Comparison of ENCODE assay signal across 7 mouse cellular contexts in genomic region chr4:47473968-47474729, GRCm38 (mm10). TPM values are rescaled to one million over a fixed set of nuclear protein-coding genes. Genes with fewer than 3 reads are reported as not detected.
DNase-seq lines count a peak whose midpoint lies in the region; ATAC-seq and TF ChIP-seq lines count a peak whose summit lies in the region.

TSS of gene Alg2 (minus strand) at chr4:47474333.
TSS of gene Sec61b (plus strand) at chr4:47474658.

- no peaks in the 10 kb centered on the region for H3K9me3 ChIP-seq in embryonic facial prominence, embryonic 10.5 days
- no peaks in the 10 kb centered on the region for H3K9me3 ChIP-seq in intestine, postnatal 0 days (ENCODE audit: control insufficient read depth)
- H3K9me3 ChIP-seq in midbrain, embryonic 12.5 days = no peaks in the 10 kb centered on the region

- peak; percentile 96 for DNase-seq in adrenal gland, postnatal 10 days
- peak; percentile 97 for DNase-seq in embryonic facial prominence, embryonic 10.5 days (ENCODE audit: low spot score)
- peak; percentile 75 for DNase-seq in gonadal fat pad, adult 2 months (ENCODE audit: low read depth)
- peak; percentile 99 for DNase-seq in left cerebral cortex, postnatal 4 days

- H3K4me3 ChIP-seq in embryonic facial prominence, embryonic 10.5 days = peak within 1 kb of the TSS; percentile 89
- peak within 1 kb of the TSS; percentile 91 for H3K4me3 ChIP-seq in intestine, postnatal 0 days (ENCODE audit: low read depth, low read length)
- peak within 1 kb of the TSS; percentile 88 for H3K4me3 ChIP-seq in midbrain, embryonic 12.5 days
- H3K4me3 ChIP-seq in small intestine, adult 2 months (ENCODE audit: low read depth, low read length) = peak within 1 kb of the TSS; percentile 99

- WGBS in embryonic facial prominence, embryonic 10.5 days = under 1% methylated on average over 58 of the region's 58 CpGs
- WGBS in intestine, postnatal 0 days = under 1% methylated on average over 58 of the region's 58 CpGs
- WGBS in midbrain, embryonic 12.5 days = under 1% methylated on average over 58 of the region's 58 CpGs
- under 1% methylated on average over 58 of the region's 58 CpGs for WGBS in small intestine, adult 2 months

- TF ChIP-seq CTCF in intestine, postnatal 0 days (IDR thresholded peaks at IDR 0.05; ENCODE audit: low read depth) = no peak
- TF ChIP-seq CTCF in small intestine, adult 2 months (IDR thresholded peaks at IDR 0.05; ENCODE audit: extremely low read depth, insufficient read length, insufficient replicate concordance, low read depth, low read length) = no peak

- peaks cover 22% of the 10 kb centered on the region for H3K4me1 ChIP-seq in embryonic facial prominence, embryonic 10.5 days
- no peaks in the 10 kb centered on the region; the same call in 1 of the 2 replicates for H3K4me1 ChIP-seq in intestine, postnatal 0 days (replicated peaks; ENCODE audit: control insufficient read depth, insufficient read depth, low read length)
- H3K4me1 ChIP-seq in midbrain, embryonic 12.5 days = peaks cover 26% of the 10 kb centered on the region
- H3K4me1 ChIP-seq in small intestine, adult 2 months (ENCODE audit: control insufficient read depth, insufficient read depth, insufficient read length, low read length) = peaks cover 2% of the 10 kb centered on the region; the same call in 1 of the 2 replicates

- peak; percentile 96 for ATAC-seq in intestine, postnatal 0 days
- ATAC-seq in midbrain, embryonic 12.5 days (ENCODE audit: low FRiP score, low read depth) = peak; percentile 97

- peak; percentile 71 for TF ChIP-seq POLR2A in small intestine, adult 2 months (IDR thresholded peaks at IDR 0.05; ENCODE audit: low read depth, low read length)

- H3K9ac ChIP-seq in intestine, postnatal 0 days (ENCODE audit: low read depth, low read length) = peak within 1 kb of the TSS; percentile 75
- peak within 1 kb of the TSS; percentile 90 for H3K9ac ChIP-seq in midbrain, embryonic 12.5 days (replicated peaks)

- peak within 1 kb of the TSS; percentile 94 for H3K27ac ChIP-seq in embryonic facial prominence, embryonic 10.5 days (replicated peaks)
- peak within 1 kb of the TSS; percentile 91 for H3K27ac ChIP-seq in intestine, postnatal 0 days (ENCODE audit: low read depth, low read length)
- peak within 1 kb of the TSS; percentile 96 for H3K27ac ChIP-seq in midbrain, embryonic 12.5 days (replicated peaks)
- H3K27ac ChIP-seq in small intestine, adult 2 months (ENCODE audit: insufficient read depth, low read depth, low read length) = peak within 1 kb of the TSS; percentile 88

- H3K4me2 ChIP-seq in intestine, postnatal 0 days (replicated peaks; ENCODE audit: low read depth) = peak within 1 kb of the TSS; percentile 83
- peak within 1 kb of the TSS; percentile 81 for H3K4me2 ChIP-seq in midbrain, embryonic 12.5 days (replicated peaks)

- intact Hi-C loops in left cerebral cortex, postnatal 4 days (cut with DNase I) = no loop called here

- H3K36me3 ChIP-seq in embryonic facial prominence, embryonic 10.5 days (replicated peaks) = peaks cover 67% of the 10 kb centered on the region
- H3K36me3 ChIP-seq in intestine, postnatal 0 days (ENCODE audit: control insufficient read depth, insufficient read depth) = peaks cover 48% of the 10 kb centered on the region
- H3K36me3 ChIP-seq in midbrain, embryonic 12.5 days = peaks cover 53% of the 10 kb centered on the region
- peaks cover 32% of the 10 kb centered on the region for H3K36me3 ChIP-seq in small intestine, adult 2 months (ENCODE audit: control insufficient read depth, insufficient read depth, low read length)

- H3K27me3 ChIP-seq in embryonic facial prominence, embryonic 10.5 days (replicated peaks; ENCODE audit: low read depth, poor library complexity, severe bottlenecking) = no peaks in the 10 kb centered on the region
- H3K27me3 ChIP-seq in intestine, postnatal 0 days (replicated peaks; ENCODE audit: control insufficient read depth, insufficient read depth, low read length) = no peaks in the 10 kb centered on the region
- H3K27me3 ChIP-seq in midbrain, embryonic 12.5 days = no peaks in the 10 kb centered on the region
- H3K27me3 ChIP-seq in small intestine, adult 2 months (ENCODE audit: control insufficient read depth, insufficient read depth, low read length) = no peaks in the 10 kb centered on the region

RNA-seq across cellular contexts. Expression of gene Alg2, which starts in this region (rescaled TPM):
- 10 to 100 TPM; 68.8 to 83.3 TPM for total RNA-seq in adrenal gland, postnatal 10 days (2021)
- 83.3 TPM in 2 replicates for polyA plus RNA-seq in embryonic facial prominence, embryonic 10.5 days (2016; fragmentation: Nextera tagmentation; extraction: Ambion mirVana)
- polyA plus RNA-seq in gonadal fat pad, adult 2 months (2012; rRNA removed) = 23.7 and 25.7 TPM in 2 replicates
- polyA plus RNA-seq in intestine, postnatal 0 days (2015; fragmentation: Nextera tagmentation; extraction: Ambion mirVana) = 28.1 and 29.2 TPM in 2 replicates
- total RNA-seq in left cerebral cortex, postnatal 4 days (2021) = 100 to 1,000 TPM; 169 to 175 TPM
- polyA plus RNA-seq in midbrain, embryonic 12.5 days (2016; fragmentation: Nextera tagmentation; extraction: Ambion mirVana) = 161 and 164 TPM in 2 replicates
- 7.1 and 9.6 TPM in 2 replicates for polyA plus RNA-seq in small intestine, adult 2 months (2012; rRNA removed)

RNA-seq across cellular contexts. Expression of gene Sec61b, which starts in this region (rescaled TPM):
- 100 to 1,000 TPM; 149 to 186 TPM for total RNA-seq in adrenal gland, postnatal 10 days (2021)
- polyA plus RNA-seq in embryonic facial prominence, embryonic 10.5 days (2016; fragmentation: Nextera tagmentation; extraction: Ambion mirVana) = 377 and 391 TPM in 2 replicates
- polyA plus RNA-seq in gonadal fat pad, adult 2 months (2012; rRNA removed) = 306 and 329 TPM in 2 replicates
- 381 and 392 TPM in 2 replicates for polyA plus RNA-seq in intestine, postnatal 0 days (2015; fragmentation: Nextera tagmentation; extraction: Ambion mirVana)
- total RNA-seq in left cerebral cortex, postnatal 4 days (2021) = 10 to 100 TPM; 82.0 to 97.7 TPM
- polyA plus RNA-seq in midbrain, embryonic 12.5 days (2016; fragmentation: Nextera tagmentation; extraction: Ambion mirVana) = 295 and 325 TPM in 2 replicates
- polyA plus RNA-seq in small intestine, adult 2 months (2012; rRNA removed) = 274 and 368 TPM in 2 replicates

Comparison
In these comparisons a context has a peak if more than half of its experiments do, and no peak if none do; other contexts are left out.
1. Peak in every context shown above with its lines: DNase-seq, ATAC-seq, H3K4me3 ChIP-seq and H3K27ac ChIP-seq.